Mouse (Mus musculus): ENCODE measurements around the gene Dock7.

- TF ChIP-seq CTCF (IDR thresholded peaks at IDR 0.05; ENCODE audit: low read depth), result no peak
- TF ChIP-seq EP300 (IDR thresholded peaks at IDR 0.05; ENCODE audit: low read depth), result no peak
Observed at GRCm38 (mm10) chr4:98978693-98979092, 142.0 kb downstream of the Dock7 start.
